Mouse (Mus musculus): ENCODE data around the gene Itga9. TPM values are rescaled to one million over a fixed set of nuclear protein-coding genes. Genes with fewer than 3 reads are reported as not detected.

The Itga9 gene
- polyA plus RNA-seq, 2 experiments = 1.4 to 2.8 TPM

DNA sequence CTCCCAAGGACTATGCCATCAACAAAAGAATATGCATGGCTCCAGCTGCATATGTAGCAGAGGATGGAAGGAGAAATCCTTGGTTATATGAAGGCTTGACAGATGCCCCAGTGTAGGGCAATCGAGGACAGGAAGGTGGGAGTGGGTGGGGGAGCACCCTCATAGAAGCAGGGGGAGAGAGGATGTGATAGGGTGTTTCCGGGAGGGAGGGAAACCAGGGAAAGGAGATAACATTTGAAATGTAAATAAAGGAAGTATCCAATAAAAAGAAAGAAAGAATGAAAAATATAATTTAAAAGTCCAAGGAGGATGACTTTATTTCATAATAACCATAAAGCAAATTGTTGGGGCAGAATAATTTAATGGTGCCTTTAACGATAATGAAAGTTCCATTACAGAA is 307.1 kb downstream of the Itga9 start:
- H3K36me3 ChIP-seq (replicated peaks; ENCODE audit: control insufficient read depth, insufficient read depth, low read depth) = no peaks in the 10 kb centered on the region
- H3K4me2 ChIP-seq (ENCODE audit: low read depth) = no peak overlapping the region
- no peak for ATAC-seq (ENCODE audit: insufficient read depth)
- no peaks in the 10 kb centered on the region for H3K27me3 ChIP-seq (ENCODE audit: control insufficient read depth, insufficient read depth, low read length)
- 40% methylated on average over 3 of the region's 3 CpGs for WGBS (ENCODE audit: insufficient replicate concordance)
- H3K9ac ChIP-seq (replicated peaks) = no peak overlapping the region
- H3K4me3 ChIP-seq (ENCODE audit: insufficient read depth in 1 of 2, low read depth in 2 of 2, low read length in 2 of 2) = no peak overlapping the region
- no peak for TF ChIP-seq EP300 (IDR thresholded peaks at IDR 0.05; ENCODE audit: low read depth)
- no peak for TF ChIP-seq CTCF (IDR thresholded peaks at IDR 0.05; ENCODE audit: low read depth)
- H3K9me3 ChIP-seq (ENCODE audit: control insufficient read depth, low read length) = no peaks in the 10 kb centered on the region
- H3K4me1 ChIP-seq (replicated peaks; ENCODE audit: control insufficient read depth in 2 of 2, insufficient read depth in 2 of 2, low read length in 1 of 2) = no peaks in the 10 kb centered on the region
- no peak overlapping the region for H3K27ac ChIP-seq
- no peak for DNase-seq (ENCODE audit: low read depth in 3 of 3, low spot score in 3 of 3)

DNA sequence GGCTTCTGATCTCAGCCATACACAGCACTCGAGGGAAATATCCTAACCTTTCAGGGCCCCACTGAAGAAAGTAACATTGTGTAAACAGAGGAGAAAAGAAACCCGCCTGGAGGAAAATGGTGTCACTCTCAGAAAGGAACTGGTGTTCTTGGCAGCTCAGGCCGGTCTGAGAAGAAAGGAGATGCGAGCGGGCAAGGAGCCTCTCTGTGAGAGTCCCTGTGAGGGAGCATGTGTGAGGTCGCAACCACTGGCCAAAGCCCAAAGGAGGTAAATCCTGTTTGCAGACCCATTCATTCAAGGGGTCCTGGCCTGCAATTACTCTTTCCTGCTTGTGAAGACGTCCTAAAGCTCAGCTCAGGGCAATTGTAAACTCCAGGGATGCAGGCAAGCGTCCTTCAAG is 308.1 kb downstream of the Itga9 start:
- 58% methylated on average over 8 of the region's 8 CpGs for WGBS (ENCODE audit: insufficient replicate concordance)
- Histone ChIP-seq H3K36me3 (replicated peaks; ENCODE audit: control insufficient read depth, insufficient read depth, low read depth) (no peaks in the 10 kb centered on the region), H3K27me3 (ENCODE audit: control insufficient read depth, insufficient read depth, low read length) (no peaks in the 10 kb centered on the region)

DNA sequence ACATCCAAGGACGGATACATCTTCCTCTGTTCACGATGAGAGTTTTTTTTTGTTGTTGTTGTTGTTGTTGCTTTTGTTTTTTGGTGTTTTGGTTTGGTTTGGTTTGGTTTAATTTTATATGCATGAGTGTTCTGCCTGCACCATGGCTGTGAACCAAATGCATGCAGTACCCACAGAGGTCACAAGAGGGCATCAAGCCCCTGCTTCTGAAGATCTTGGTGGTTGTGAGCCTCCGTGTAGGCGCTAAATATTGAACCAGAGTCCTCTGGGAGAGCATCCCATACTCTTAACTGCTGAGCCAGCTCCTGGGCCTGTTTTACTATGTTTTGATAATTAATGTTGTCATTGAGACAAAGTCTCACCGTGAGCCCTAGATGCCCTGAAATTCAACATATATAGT is 308.8 kb downstream of the Itga9 start:
- Histone ChIP-seq H3K27ac (no peak overlapping the region), H3K4me3 (ENCODE audit: insufficient read depth in 1 of 2, low read depth in 2 of 2, low read length in 2 of 2) (no peak overlapping the region), H3K9me3 (ENCODE audit: control insufficient read depth, low read length) (no peaks in the 10 kb centered on the region), H3K4me1 (replicated peaks; ENCODE audit: control insufficient read depth in 2 of 2, insufficient read depth in 2 of 2, low read length in 1 of 2) (no peaks in the 10 kb centered on the region), H3K27me3 (ENCODE audit: control insufficient read depth, insufficient read depth, low read length) (no peaks in the 10 kb centered on the region), H3K4me2 (ENCODE audit: low read depth) (no peak overlapping the region), H3K9ac (replicated peaks) (no peak overlapping the region), H3K36me3 (replicated peaks; ENCODE audit: control insufficient read depth, insufficient read depth, low read depth) (no peaks in the 10 kb centered on the region)
- no peak for ATAC-seq (ENCODE audit: insufficient read depth)
- peak; percentile 79 for TF ChIP-seq CTCF (IDR thresholded peaks at IDR 0.05; ENCODE audit: low read depth)
- no peak for TF ChIP-seq EP300 (IDR thresholded peaks at IDR 0.05; ENCODE audit: low read depth)
- DNase-seq (ENCODE audit: low read depth in 3 of 3, low spot score in 3 of 3) = no peak
- WGBS (ENCODE audit: insufficient replicate concordance) = 45% methylated on average over 5 of the region's 5 CpGs

More for the DNA sequence above, 308.1 kb downstream of the Itga9 start:
- Histone ChIP-seq H3K4me1 (replicated peaks; ENCODE audit: control insufficient read depth in 2 of 2, insufficient read depth in 2 of 2, low read length in 1 of 2) (no peaks in the 10 kb centered on the region), H3K9ac (replicated peaks) (no peak overlapping the region), H3K9me3 (ENCODE audit: control insufficient read depth, low read length) (no peaks in the 10 kb centered on the region), H3K4me3 (ENCODE audit: insufficient read depth in 1 of 2, low read depth in 2 of 2, low read length in 2 of 2) (no peak overlapping the region), H3K27ac (no peak overlapping the region), H3K4me2 (ENCODE audit: low read depth) (no peak overlapping the region)
- no peak for ATAC-seq (ENCODE audit: insufficient read depth)
- no peak for TF ChIP-seq CTCF (IDR thresholded peaks at IDR 0.05; ENCODE audit: low read depth)
- no peak for TF ChIP-seq EP300 (IDR thresholded peaks at IDR 0.05; ENCODE audit: low read depth)
- no peak for DNase-seq (ENCODE audit: low read depth in 3 of 3, low spot score in 3 of 3)

DNA sequence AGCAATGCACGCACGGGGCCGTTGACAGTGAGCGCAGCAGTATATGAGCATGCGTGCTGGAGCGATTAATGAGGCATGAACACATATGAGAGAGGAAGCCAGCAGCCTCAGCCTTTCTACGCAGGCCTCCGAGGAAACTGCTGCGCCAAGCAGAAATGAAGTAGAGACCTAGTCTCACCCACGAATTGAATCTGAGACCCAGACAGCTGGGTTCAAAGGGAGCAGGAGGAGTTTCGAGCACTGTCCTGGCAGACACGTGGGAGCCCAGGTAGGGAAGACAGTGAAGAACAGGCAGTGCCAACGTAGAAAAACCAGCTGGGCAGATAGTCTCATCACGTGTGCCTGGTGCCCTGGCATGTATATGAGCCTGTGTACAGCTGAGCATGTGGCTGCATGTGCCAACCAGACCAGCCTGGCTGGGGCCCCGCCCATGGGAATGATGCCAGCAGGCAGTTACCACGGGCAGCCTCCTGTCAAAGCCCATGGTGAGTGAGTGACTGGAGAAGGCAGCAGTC is 313.2 kb downstream of the Itga9 start:
- Histone ChIP-seq H3K9me3 (ENCODE audit: control insufficient read depth, low read length) (no peaks in the 10 kb centered on the region), H3K4me1 (replicated peaks; ENCODE audit: control insufficient read depth in 2 of 2, insufficient read depth in 2 of 2, low read length in 1 of 2) (peaks cover 0 to 4% of the 10 kb centered on the region in 2 experiments; a peak in 2 of 4 replicates), H3K4me2 (ENCODE audit: low read depth) (no peak overlapping the region), H3K27me3 (ENCODE audit: control insufficient read depth, insufficient read depth, low read length) (no peaks in the 10 kb centered on the region), H3K27ac (no peak overlapping the region), H3K9ac (replicated peaks) (no peak overlapping the region), H3K4me3 (ENCODE audit: insufficient read depth in 1 of 2, low read depth in 2 of 2, low read length in 2 of 2) (no peak overlapping the region), H3K36me3 (replicated peaks; ENCODE audit: control insufficient read depth, insufficient read depth, low read depth) (no peaks in the 10 kb centered on the region)
- TF ChIP-seq CTCF (IDR thresholded peaks at IDR 0.05; ENCODE audit: low read depth) (no peak), EP300 (IDR thresholded peaks at IDR 0.05; ENCODE audit: low read depth) (no peak)
- ATAC-seq (ENCODE audit: insufficient read depth) (no peak), DNase-seq (ENCODE audit: low read depth in 3 of 3, low spot score in 3 of 3) (no peak)
- WGBS (ENCODE audit: insufficient replicate concordance) = 65% methylated on average over 16 of the region's 16 CpGs

DNA sequence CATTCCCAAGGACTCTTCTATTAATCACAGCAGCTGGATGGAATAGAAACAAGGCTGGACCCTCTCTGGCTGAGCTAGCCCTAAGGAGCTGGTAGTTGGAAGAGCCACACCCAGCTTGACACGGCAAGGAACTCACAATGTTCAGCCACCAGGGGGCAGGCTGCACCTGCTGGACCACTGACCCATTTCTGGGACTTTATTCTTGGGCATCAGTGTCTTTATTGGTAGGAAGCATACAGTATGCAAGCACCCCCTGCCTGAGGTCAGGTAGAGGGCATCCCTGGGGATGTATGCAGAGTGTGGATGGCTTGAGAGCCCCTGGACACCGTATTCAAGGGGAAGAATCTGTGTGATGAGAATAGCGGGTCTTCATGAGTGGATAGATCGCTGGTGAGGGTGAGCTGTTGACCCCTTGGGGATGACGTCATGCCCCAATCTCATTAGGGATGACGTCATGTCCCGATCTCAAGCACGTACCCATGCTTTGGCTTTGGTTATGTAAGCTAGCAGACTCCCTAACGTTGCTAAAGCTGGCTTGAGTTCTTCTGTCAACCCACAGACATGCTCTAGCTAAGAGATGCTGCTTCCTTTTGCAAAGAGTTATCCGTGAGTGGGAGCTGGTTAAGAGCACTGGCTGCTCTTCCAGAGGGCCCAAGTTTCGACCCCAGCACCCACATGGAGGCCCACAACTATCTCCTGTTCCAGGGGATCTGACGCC is 314.5 kb downstream of the Itga9 start:
- Histone ChIP-seq H3K36me3 (replicated peaks; ENCODE audit: control insufficient read depth, insufficient read depth, low read depth) (no peaks in the 10 kb centered on the region), H3K4me1 (replicated peaks; ENCODE audit: control insufficient read depth in 2 of 2, insufficient read depth in 2 of 2, low read length in 1 of 2) (peaks cover 2 to 6% of the 10 kb centered on the region in 2 experiments; a peak in 3 of 4 replicates), H3K27ac (no peak overlapping the region), H3K9ac (replicated peaks) (no peak overlapping the region), H3K27me3 (ENCODE audit: control insufficient read depth, insufficient read depth, low read length) (no peaks in the 10 kb centered on the region), H3K4me3 (ENCODE audit: insufficient read depth in 1 of 2, low read depth in 2 of 2, low read length in 2 of 2) (no peak overlapping the region), H3K9me3 (ENCODE audit: control insufficient read depth, low read length) (no peaks in the 10 kb centered on the region), H3K4me2 (ENCODE audit: low read depth) (no peak overlapping the region)
- ATAC-seq (ENCODE audit: insufficient read depth) (no peak), DNase-seq (ENCODE audit: low read depth in 3 of 3, low spot score in 3 of 3) (no peak)
- TF ChIP-seq EP300 (IDR thresholded peaks at IDR 0.05; ENCODE audit: low read depth) = no peak
- TF ChIP-seq CTCF (IDR thresholded peaks at IDR 0.05; ENCODE audit: low read depth) = peak; percentile 92
- 43% methylated on average over 12 of the region's 12 CpGs for WGBS (ENCODE audit: insufficient replicate concordance)

Measured in liver, embryonic 14.5 days (tissue).